Mouse (Mus musculus): ENCODE results near the gene Diaph2. TPM values are rescaled to one million over a fixed set of nuclear protein-coding genes. Genes with fewer than 3 reads are reported as not detected.

Gene Diaph2
- total and polyA plus RNA-seq, 2 experiments, result 3.2 to 13.3 TPM

DNA sequence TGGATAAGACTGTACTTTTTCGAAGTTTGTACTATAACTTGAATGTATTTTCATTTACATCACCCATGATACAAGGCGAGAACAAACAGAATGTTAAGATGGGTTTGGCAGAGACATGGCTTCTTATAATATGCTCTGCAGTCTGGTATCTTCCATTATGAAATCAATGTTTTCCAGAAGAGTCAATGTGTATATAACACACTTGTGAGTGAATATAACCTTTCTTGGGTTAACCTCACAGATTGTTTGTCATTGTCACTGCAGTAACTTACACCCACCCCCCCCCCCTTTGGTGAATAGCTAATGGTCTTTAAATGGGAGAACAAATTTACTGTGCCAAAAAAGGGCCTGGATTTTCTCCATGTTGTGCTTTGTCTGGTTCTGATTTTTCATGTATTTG lies 13.1 kb downstream of the Diaph2 start:
- H3K36me3 ChIP-seq (ENCODE audit: control insufficient read depth, insufficient read depth, low read length), result no peaks in the 10 kb centered on the region
- no peak overlapping the region for H3K9ac ChIP-seq (ENCODE audit: low read depth, low read length)
- no peak overlapping the region for H3K4me3 ChIP-seq (ENCODE audit: insufficient read depth, low read depth, low read length)
- TF ChIP-seq POLR2A (IDR thresholded peaks at IDR 0.05; ENCODE audit: extremely low read depth, insufficient read depth, low read length) (no peak), CTCF (IDR thresholded peaks at IDR 0.05; ENCODE audit: low read depth, low read length) (no peak)
- no peak for DNase-seq (ENCODE audit: extremely low read depth, low read depth, low spot score)
- no peaks in the 10 kb centered on the region for H3K27me3 ChIP-seq (ENCODE audit: control insufficient read depth, insufficient read depth, low read length)
- no peak overlapping the region for H3K27ac ChIP-seq (replicated peaks; ENCODE audit: insufficient read depth, low read depth, low read length)
- no peaks in the 10 kb centered on the region for H3K4me1 ChIP-seq (ENCODE audit: control insufficient read depth, insufficient read depth, low read length)
- WGBS, result 92% methylated on average over 2 of the region's 2 CpGs
- no peaks in the 10 kb centered on the region; the same call in 1 of the 2 replicates for H3K79me2 ChIP-seq (ENCODE audit: control insufficient read depth, insufficient read depth, low read length)

DNA sequence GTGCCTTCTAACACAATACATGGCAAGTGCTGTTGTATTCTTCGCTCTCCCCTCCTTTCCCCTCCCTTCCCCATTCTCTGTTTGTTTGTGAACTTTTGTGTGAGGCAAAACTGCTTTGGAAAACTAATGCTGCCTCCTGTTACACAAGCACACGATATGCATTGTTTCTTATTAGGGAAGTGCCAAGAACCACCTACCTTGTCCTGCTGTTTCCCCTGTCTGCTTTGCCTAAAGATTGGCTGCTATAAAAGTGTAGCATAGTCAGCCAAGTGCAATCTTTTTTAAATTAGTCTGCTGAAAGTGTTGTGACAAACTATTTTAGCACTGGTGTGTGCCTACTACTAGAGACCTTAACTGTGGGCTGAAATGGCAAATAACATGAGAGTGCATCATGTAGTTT lies 15.8 kb downstream of the Diaph2 start:
- no peak overlapping the region for H3K4me3 ChIP-seq (ENCODE audit: insufficient read depth, low read depth, low read length)
- 53% methylated on average over 2 of the region's 2 CpGs for WGBS
- H3K4me1 ChIP-seq (ENCODE audit: control insufficient read depth, insufficient read depth, low read length), result no peaks in the 10 kb centered on the region
- H3K27me3 ChIP-seq (ENCODE audit: control insufficient read depth, insufficient read depth, low read length), result no peaks in the 10 kb centered on the region
- H3K9ac ChIP-seq (ENCODE audit: low read depth, low read length), result no peak overlapping the region
- no peak overlapping the region for H3K27ac ChIP-seq (replicated peaks; ENCODE audit: insufficient read depth, low read depth, low read length)
- DNase-seq (ENCODE audit: extremely low read depth, low read depth, low spot score), result no peak
- no peaks in the 10 kb centered on the region; the same call in 1 of the 2 replicates for H3K79me2 ChIP-seq (ENCODE audit: control insufficient read depth, insufficient read depth, low read length)
- H3K36me3 ChIP-seq (ENCODE audit: control insufficient read depth, insufficient read depth, low read length), result no peaks in the 10 kb centered on the region
- TF ChIP-seq POLR2A (IDR thresholded peaks at IDR 0.05; ENCODE audit: extremely low read depth, insufficient read depth, low read length), result no peak

DNA sequence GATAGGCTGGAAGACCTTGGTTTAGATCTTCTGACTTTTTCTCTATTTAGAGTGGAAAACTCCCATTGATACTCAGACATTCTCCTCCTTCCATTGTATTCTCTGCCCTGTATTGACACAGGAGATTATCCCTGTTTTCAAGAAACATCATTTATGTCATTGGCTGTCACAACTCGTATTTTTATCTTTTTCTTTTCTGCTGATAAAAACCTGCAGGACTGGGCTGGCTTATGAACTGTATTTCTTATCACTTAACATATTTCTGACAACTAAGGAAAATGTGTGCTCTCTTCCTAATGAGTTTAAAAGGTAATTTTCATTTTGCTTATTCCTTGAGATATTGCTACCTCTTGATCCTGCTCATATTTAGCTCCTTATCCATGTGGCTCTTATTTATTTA lies 17.3 kb downstream of the Diaph2 start:
- H3K27ac ChIP-seq (replicated peaks; ENCODE audit: insufficient read depth, low read depth, low read length), result no peak overlapping the region
- H3K4me1 ChIP-seq (ENCODE audit: control insufficient read depth, insufficient read depth, low read length), result no peaks in the 10 kb centered on the region
- DNase-seq (ENCODE audit: extremely low read depth, low read depth, low spot score), result no peak
- H3K9ac ChIP-seq (ENCODE audit: low read depth, low read length), result no peak overlapping the region
- no peak for TF ChIP-seq POLR2A (IDR thresholded peaks at IDR 0.05; ENCODE audit: extremely low read depth, insufficient read depth, low read length)
- TF ChIP-seq CTCF (IDR thresholded peaks at IDR 0.05; ENCODE audit: low read depth, low read length), result no peak
- 81% methylated on average over 1 of the region's 1 CpGs for WGBS
- H3K4me3 ChIP-seq (ENCODE audit: insufficient read depth, low read depth, low read length), result no peak overlapping the region
- no peaks in the 10 kb centered on the region for H3K36me3 ChIP-seq (ENCODE audit: control insufficient read depth, insufficient read depth, low read length)
- no peaks in the 10 kb centered on the region; the same call in 1 of the 2 replicates for H3K79me2 ChIP-seq (ENCODE audit: control insufficient read depth, insufficient read depth, low read length)
- H3K27me3 ChIP-seq (ENCODE audit: control insufficient read depth, insufficient read depth, low read length), result no peaks in the 10 kb centered on the region

DNA sequence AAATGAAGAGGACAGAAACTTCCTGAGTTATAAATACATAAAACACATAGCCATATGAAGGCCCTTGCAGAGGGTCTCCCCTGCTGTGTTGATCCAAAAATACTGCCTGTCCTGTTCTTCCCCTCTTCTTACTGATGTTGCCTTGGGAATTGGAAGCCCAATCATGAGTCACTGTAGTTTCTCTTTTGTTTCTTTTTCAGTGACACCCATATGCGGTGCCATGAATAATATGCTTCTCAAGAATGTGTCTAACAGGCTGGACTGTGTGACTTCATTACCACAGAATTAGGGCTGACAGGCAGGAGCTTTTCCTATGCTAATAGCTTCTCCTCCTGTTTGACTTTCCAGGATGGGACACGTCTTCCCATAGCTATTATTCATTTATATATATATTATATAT lies 21.1 kb downstream of the Diaph2 start:
- no peaks in the 10 kb centered on the region for H3K36me3 ChIP-seq (ENCODE audit: control insufficient read depth, insufficient read depth, low read length)
- H3K9ac ChIP-seq (ENCODE audit: low read depth, low read length), result no peak overlapping the region
- no peak overlapping the region for H3K4me3 ChIP-seq (ENCODE audit: insufficient read depth, low read depth, low read length)
- no peaks in the 10 kb centered on the region; the same call in 1 of the 2 replicates for H3K79me2 ChIP-seq (ENCODE audit: control insufficient read depth, insufficient read depth, low read length)
- no peak overlapping the region for H3K27ac ChIP-seq (replicated peaks; ENCODE audit: insufficient read depth, low read depth, low read length)
- DNase-seq (ENCODE audit: extremely low read depth, low read depth, low spot score), result no peak
- TF ChIP-seq POLR2A (IDR thresholded peaks at IDR 0.05; ENCODE audit: extremely low read depth, insufficient read depth, low read length) (no peak), CTCF (IDR thresholded peaks at IDR 0.05; ENCODE audit: low read depth, low read length) (no peak)
- no peaks in the 10 kb centered on the region for H3K4me1 ChIP-seq (ENCODE audit: control insufficient read depth, insufficient read depth, low read length)
- WGBS, result 78% methylated on average over 2 of the region's 2 CpGs
- H3K27me3 ChIP-seq (ENCODE audit: control insufficient read depth, insufficient read depth, low read length), result no peaks in the 10 kb centered on the region

DNA sequence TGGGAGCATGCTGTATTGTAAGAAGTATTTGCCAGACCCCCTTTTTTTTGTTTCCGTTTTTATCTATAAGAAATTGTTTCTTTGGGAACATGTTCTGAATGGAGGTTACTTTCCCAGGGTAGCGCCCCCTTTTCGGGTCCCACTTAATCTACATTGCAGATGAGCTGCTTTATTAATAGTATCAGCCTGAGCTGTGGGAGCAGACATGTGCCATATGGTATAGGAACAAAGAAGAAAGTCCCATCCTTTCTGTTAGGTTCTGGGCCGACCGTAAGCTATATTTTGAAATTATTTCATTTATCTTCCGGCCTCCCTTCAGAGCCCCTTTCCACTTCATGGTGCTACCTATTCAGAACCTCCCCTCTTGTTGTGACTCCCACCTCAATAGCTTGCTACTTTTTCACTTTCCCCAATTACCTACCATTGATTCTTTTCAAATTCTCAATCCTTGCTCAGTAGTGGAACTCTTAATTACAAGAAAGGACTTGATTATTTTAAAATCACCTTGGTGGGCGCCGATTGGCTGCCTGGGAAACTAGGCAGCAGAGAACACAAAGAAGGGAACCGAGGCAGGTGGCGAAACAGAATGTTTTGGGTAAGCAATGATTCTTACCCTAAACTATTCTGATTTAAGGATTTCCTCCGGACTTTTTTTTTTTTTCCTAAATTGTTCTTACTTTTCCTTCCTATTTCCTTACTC lies 24.2 kb downstream of the Diaph2 start:
- no peak for TF ChIP-seq POLR2A (IDR thresholded peaks at IDR 0.05; ENCODE audit: extremely low read depth, insufficient read depth, low read length)
- no peak for TF ChIP-seq CTCF (IDR thresholded peaks at IDR 0.05; ENCODE audit: low read depth, low read length)
- Histone ChIP-seq H3K9ac (ENCODE audit: low read depth, low read length) (no peak overlapping the region), H3K79me2 (ENCODE audit: control insufficient read depth, insufficient read depth, low read length) (no peaks in the 10 kb centered on the region; the same call in 1 of the 2 replicates), H3K36me3 (ENCODE audit: control insufficient read depth, insufficient read depth, low read length) (no peaks in the 10 kb centered on the region), H3K4me1 (ENCODE audit: control insufficient read depth, insufficient read depth, low read length) (no peaks in the 10 kb centered on the region), H3K27ac (replicated peaks; ENCODE audit: insufficient read depth, low read depth, low read length) (no peak overlapping the region), H3K27me3 (ENCODE audit: control insufficient read depth, insufficient read depth, low read length) (no peaks in the 10 kb centered on the region), H3K4me3 (ENCODE audit: insufficient read depth, low read depth, low read length) (no peak overlapping the region)
- WGBS, result 91% methylated on average over 11 of the region's 11 CpGs
- DNase-seq (ENCODE audit: extremely low read depth, low read depth, low spot score), result no peak

DNA sequence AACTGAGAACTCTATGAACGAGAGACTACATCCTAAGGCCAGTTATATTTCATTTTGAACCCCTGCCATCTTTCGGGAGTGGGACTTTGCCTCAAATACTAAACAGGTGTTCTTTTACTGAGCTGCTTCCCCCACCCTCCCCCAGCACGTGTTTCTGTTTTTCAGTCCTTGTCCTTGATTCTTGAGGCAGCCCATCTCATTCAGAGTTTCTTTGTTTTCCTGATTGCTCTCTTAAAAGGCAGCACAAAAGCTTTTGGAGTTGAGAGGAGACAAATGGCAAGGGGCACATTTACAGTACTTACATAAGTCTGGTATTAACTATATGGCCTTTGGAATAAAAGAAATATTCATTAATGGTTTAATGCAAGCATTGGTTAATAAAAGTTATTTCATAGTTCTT lies 24.9 kb downstream of the Diaph2 start:
- Histone ChIP-seq H3K27ac (replicated peaks; ENCODE audit: insufficient read depth, low read depth, low read length) (no peak overlapping the region), H3K4me3 (ENCODE audit: insufficient read depth, low read depth, low read length) (no peak overlapping the region), H3K27me3 (ENCODE audit: control insufficient read depth, insufficient read depth, low read length) (no peaks in the 10 kb centered on the region), H3K79me2 (ENCODE audit: control insufficient read depth, insufficient read depth, low read length) (no peaks in the 10 kb centered on the region), H3K9ac (ENCODE audit: low read depth, low read length) (no peak overlapping the region), H3K36me3 (ENCODE audit: control insufficient read depth, insufficient read depth, low read length) (no peaks in the 10 kb centered on the region), H3K4me1 (ENCODE audit: control insufficient read depth, insufficient read depth, low read length) (no peaks in the 10 kb centered on the region)
- DNase-seq (ENCODE audit: extremely low read depth, low read depth, low spot score), result no peak
- TF ChIP-seq POLR2A (IDR thresholded peaks at IDR 0.05; ENCODE audit: extremely low read depth, insufficient read depth, low read length) (no peak), CTCF (IDR thresholded peaks at IDR 0.05; ENCODE audit: low read depth, low read length) (no peak)
- WGBS, result 93% methylated on average over 3 of the region's 3 CpGs

All from liver, adult 2 months (tissue).